Mouse (Mus musculus): ENCODE data around the gene Pafah1b3. TPM values are rescaled to one million over a fixed set of nuclear protein-coding genes. Genes with fewer than 3 reads are reported as not detected.
A peak's percentile ranks its signal among the peaks of the same experiment; 100 is the strongest.
"Not testable (repeated sequence)": the region's sequence is repeated elsewhere in the genome, so short reads cannot be mapped to it uniquely, and the experiment has no call there.

Pafah1b3 gene
- polyA plus RNA-seq, 1 experiment from 2014 or later: 180 TPM

DNA sequence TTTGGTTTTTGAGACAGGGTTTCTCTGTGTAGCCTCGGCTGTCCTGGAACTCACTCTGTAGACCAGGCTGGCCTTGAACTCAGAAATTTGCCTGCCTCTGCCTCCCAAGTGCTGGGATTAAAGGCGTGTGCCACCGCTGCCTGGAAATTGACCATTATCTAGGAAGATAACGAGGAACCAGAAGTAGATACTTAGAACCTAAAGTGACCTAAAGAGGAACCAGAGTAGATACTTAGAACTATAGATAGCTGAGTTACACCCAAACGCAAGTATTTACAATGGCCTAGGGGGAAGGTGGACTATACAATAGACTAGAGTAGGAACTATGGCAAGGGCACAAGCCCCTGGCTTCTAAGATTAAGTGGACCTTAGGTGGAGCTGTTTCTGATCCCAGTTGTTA is 32.0 kb downstream of the Pafah1b3 start:
- WGBS: 94% methylated on average over 5 of the region's 5 CpGs
- ATAC-seq; H3K27ac ChIP-seq (ENCODE audit: low read length); H3K4me2 ChIP-seq (ENCODE audit: low read depth, low read length); H3K9me3 ChIP-seq (ENCODE audit: control insufficient read depth, low read length); H3K4me3 ChIP-seq (ENCODE audit: low read length); H3K9ac ChIP-seq (ENCODE audit: low read depth, low read length); H3K27me3 ChIP-seq (replicated peaks; ENCODE audit: control insufficient read depth, insufficient read depth, low read length); H3K36me3 ChIP-seq (ENCODE audit: control insufficient read depth, insufficient read depth, low read length): not testable (repeated sequence)
- H3K4me1 ChIP-seq (ENCODE audit: control insufficient read depth, insufficient read depth, low read length): peaks cover 19% of the 10 kb centered on the region

DNA sequence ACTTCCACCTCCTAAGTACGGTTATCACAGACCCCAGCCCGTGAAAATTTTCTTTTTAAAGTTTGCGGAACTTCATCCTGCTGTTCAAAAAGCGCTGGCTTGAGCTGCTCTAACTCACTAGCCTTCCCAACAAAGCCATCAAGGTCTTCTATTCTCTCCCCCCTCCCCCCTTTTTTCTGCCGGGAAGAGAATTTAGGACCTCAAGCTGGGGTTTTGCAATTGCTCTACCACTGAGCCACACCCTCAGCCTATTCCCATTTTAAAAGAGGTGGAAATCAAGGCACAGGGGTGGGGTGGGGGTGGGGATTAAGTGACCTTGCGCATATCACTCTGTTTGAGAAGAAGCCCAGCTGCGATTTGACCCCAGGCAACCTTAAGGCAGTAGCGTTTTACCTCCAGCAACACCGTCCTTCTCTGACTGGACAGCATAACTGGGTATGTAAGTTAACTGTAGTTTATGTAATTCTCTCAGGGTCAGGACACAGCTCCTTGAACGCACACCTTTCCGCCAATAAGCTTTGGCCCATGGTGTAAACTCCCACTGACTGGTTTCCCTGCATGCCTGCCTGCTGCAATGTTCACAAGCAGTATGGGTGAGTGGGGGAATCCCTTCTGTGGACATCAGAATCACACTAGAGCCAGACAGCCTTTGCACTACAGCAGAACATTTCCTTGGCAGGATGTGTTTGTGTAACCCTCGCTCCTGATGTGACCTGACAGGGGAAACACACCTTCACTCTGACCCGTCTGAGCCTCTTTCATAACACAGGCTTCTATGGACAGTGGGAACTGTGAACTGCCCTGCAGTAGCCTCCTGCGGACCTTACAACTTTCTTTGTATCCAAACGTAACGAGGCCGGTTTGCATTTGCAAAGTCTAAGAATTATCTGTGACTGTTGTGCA is 33.6 kb downstream of the Pafah1b3 start:
- no peak overlapping the region for H3K27ac ChIP-seq (ENCODE audit: low read length)
- ATAC-seq: no peak
- no peaks in the 10 kb centered on the region for H3K36me3 ChIP-seq (ENCODE audit: control insufficient read depth, insufficient read depth, low read length)
- no peak overlapping the region for H3K9ac ChIP-seq (ENCODE audit: low read depth, low read length)
- no peaks in the 10 kb centered on the region for H3K9me3 ChIP-seq (ENCODE audit: control insufficient read depth, low read length)
- peaks cover 9% of the 10 kb centered on the region for H3K4me1 ChIP-seq (ENCODE audit: control insufficient read depth, insufficient read depth, low read length)
- H3K4me2 ChIP-seq (ENCODE audit: low read depth, low read length): no peak overlapping the region
- no peaks in the 10 kb centered on the region for H3K27me3 ChIP-seq (replicated peaks; ENCODE audit: control insufficient read depth, insufficient read depth, low read length)
- H3K4me3 ChIP-seq (ENCODE audit: low read length): no peak overlapping the region
- 39% methylated on average over 17 of the region's 17 CpGs for WGBS

DNA sequence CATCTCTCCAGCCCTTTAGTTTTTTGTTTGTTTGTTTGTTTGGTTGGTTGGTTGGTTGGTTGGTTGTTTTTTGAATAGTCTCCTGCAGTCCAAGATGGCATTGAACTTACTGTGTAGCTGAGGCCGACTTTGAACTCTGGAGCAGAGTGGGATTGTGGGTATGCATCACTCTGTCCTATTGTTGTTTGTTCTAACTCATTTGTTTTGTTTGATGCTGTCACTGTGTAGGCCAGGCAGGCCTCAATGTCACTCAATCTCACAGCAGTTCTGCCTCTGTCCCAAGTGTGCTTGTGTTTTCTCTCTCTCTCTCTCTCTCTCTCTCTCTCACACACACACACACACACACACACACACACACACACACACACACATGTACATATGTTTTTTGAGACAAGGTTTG is 35.9 kb downstream of the Pafah1b3 start:
- Histone ChIP-seq H3K9me3 (ENCODE audit: control insufficient read depth, low read length) (no peaks in the 10 kb centered on the region), H3K4me1 (ENCODE audit: control insufficient read depth, insufficient read depth, low read length) (peaks cover 2% of the 10 kb centered on the region), H3K4me3 (ENCODE audit: low read length) (no peak overlapping the region), H3K4me2 (ENCODE audit: low read depth, low read length) (no peak overlapping the region), H3K9ac (ENCODE audit: low read depth, low read length) (no peak overlapping the region), H3K36me3 (ENCODE audit: control insufficient read depth, insufficient read depth, low read length) (no peaks in the 10 kb centered on the region), H3K27ac (ENCODE audit: low read length) (no peak overlapping the region), H3K27me3 (replicated peaks; ENCODE audit: control insufficient read depth, insufficient read depth, low read length) (no peaks in the 10 kb centered on the region)
- 86% methylated on average over 1 of the region's 1 CpGs for WGBS
- no peak for ATAC-seq

DNA sequence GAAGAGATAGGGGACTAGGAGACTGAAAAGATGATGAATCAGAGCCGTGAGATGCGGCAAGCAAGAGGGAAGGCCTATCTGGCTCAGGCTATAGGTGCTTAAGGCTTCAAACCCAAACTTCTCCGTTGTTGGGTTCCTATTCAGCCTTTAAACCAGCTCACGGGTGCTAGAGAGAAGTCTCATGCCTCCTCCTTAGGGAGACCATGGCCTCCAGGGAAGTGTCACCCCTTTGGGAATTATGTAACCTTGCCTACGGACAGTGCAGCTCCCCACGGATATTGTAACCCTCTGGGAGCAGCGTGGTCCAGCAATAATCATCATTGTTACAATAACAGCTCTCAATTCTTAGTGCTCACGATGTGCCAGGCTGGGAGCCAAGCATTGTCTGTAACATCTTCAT is 46.0 kb downstream of the Pafah1b3 start:
- WGBS: 25% methylated on average over 8 of the region's 8 CpGs
- Histone ChIP-seq H3K27ac (ENCODE audit: low read length) (peak overlapping the region; percentile 98), H3K4me3 (ENCODE audit: low read length) (peak overlapping the region; percentile 91), H3K36me3 (ENCODE audit: control insufficient read depth, insufficient read depth, low read length) (no peaks in the 10 kb centered on the region), H3K4me1 (ENCODE audit: control insufficient read depth, insufficient read depth, low read length) (peaks cover 18% of the 10 kb centered on the region), H3K9me3 (ENCODE audit: control insufficient read depth, low read length) (no peaks in the 10 kb centered on the region), H3K9ac (ENCODE audit: low read depth, low read length) (peak overlapping the region; percentile 95), H3K27me3 (replicated peaks; ENCODE audit: control insufficient read depth, insufficient read depth, low read length) (no peaks in the 10 kb centered on the region), H3K4me2 (ENCODE audit: low read depth, low read length) (peak overlapping the region; percentile 90)
- ATAC-seq: no peak

DNA sequence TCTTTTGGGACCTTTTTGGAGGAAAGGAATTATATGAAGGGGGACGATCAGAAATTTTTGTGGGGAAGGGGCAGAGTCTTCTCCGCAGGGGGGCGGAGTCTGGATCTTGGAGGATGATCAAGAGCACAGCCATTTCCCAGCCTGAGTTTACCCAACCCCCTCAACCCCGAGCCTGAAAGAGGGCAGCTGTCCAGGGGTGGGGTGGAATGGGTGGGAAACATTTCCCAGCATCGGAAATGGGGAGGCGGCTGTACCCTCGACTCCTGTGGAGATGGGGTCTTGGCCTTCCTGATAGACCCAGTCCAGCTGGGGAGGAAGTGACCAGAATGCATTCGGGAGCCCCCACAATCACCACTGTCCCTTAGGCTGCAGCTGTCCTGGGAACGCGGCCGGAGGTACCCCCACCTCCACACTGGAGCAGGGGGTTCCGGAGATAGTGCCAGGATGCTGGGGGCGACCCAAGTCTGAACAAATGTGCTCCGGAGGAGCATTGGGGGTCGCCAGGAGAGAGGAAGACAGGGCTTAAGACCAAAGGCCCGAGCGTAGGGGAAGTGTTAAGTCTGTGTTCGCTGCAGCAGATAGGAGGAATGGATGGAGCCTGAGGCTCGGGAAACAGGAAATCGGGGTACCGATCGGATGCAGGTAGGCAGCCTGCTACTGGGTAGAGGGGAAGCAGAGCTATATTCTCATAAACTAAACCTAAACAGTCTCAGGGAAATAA is 46.6 kb downstream of the Pafah1b3 start:
- H3K27me3 ChIP-seq (replicated peaks; ENCODE audit: control insufficient read depth, insufficient read depth, low read length): no peaks in the 10 kb centered on the region
- H3K4me3 ChIP-seq (ENCODE audit: low read length): peak overlapping the region; percentile 91
- peak overlapping the region; percentile 95 for H3K9ac ChIP-seq (ENCODE audit: low read depth, low read length)
- peak; percentile 41 for ATAC-seq
- peak overlapping the region; percentile 98 for H3K27ac ChIP-seq (ENCODE audit: low read length)
- H3K36me3 ChIP-seq (ENCODE audit: control insufficient read depth, insufficient read depth, low read length): no peaks in the 10 kb centered on the region
- peak overlapping the region; percentile 90 for H3K4me2 ChIP-seq (ENCODE audit: low read depth, low read length)
- H3K9me3 ChIP-seq (ENCODE audit: control insufficient read depth, low read length): no peaks in the 10 kb centered on the region
- 6% methylated on average over 22 of the region's 22 CpGs for WGBS
- peaks cover 24% of the 10 kb centered on the region for H3K4me1 ChIP-seq (ENCODE audit: control insufficient read depth, insufficient read depth, low read length)

DNA sequence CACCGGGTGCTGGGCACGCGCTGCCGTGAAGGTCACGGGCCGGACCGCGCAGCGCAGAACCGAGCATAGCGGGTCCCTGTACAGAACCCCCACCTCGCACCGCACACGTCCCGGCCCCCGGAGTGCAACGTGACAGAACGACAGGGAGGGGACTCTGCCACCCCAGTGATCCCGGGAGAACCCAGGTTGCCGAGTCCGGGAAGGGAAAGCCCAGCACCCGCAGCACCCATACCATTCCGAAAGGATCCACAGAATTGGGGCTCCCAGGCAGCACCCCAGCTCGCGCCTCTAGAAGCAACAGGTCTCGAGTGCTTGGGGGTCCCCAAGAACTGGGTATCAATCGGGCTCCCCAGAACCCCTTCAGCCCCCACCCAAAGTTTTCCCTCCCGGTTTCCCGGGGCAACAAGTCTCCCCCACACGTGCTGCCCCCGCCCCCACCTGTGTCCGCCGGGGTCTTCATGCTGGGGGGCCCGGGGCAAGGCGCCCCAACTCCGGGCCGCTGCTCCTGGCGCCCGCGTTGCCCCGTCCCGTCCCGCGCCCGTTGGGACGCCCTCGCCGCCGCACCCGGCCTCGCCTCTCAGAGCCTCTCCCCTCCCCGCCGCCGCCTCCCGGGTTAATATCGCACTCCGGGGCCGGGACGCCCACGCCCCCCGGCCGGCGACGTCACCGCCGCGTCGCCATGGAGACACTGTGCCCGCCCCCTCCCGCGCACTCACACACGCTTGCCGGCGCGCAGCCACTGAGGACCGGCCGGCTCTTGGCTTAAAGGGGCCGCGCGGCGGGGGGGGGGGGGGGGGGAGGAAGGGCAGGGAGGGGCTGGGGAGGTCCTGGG is 47.4 kb downstream of the Pafah1b3 start, which contains the start of gene Erf:
Gene Erf, minus strand, starts transcription at position 621 of the 832 bp plus-strand sequence.
- Histone ChIP-seq H3K4me3 (ENCODE audit: low read length) (peak within 1 kb of the TSS; percentile 91), H3K9me3 (ENCODE audit: control insufficient read depth, low read length) (no peaks in the 10 kb centered on the region), H3K36me3 (ENCODE audit: control insufficient read depth, insufficient read depth, low read length) (0 out of 2 replicates have a peak, but pooled peaks cover 2% of the 10 kb centered on the region), H3K9ac (ENCODE audit: low read depth, low read length) (peak within 1 kb of the TSS; percentile 95), H3K27ac (ENCODE audit: low read length) (peak within 1 kb of the TSS; percentile 98), H3K27me3 (replicated peaks; ENCODE audit: control insufficient read depth, insufficient read depth, low read length) (no peaks in the 10 kb centered on the region), H3K4me1 (ENCODE audit: control insufficient read depth, insufficient read depth, low read length) (peaks cover 30% of the 10 kb centered on the region), H3K4me2 (ENCODE audit: low read depth, low read length) (peak within 1 kb of the TSS; percentile 90)
- under 1% methylated on average over 58 of the region's 81 CpGs for WGBS
- ATAC-seq: peak; percentile 79

DNA sequence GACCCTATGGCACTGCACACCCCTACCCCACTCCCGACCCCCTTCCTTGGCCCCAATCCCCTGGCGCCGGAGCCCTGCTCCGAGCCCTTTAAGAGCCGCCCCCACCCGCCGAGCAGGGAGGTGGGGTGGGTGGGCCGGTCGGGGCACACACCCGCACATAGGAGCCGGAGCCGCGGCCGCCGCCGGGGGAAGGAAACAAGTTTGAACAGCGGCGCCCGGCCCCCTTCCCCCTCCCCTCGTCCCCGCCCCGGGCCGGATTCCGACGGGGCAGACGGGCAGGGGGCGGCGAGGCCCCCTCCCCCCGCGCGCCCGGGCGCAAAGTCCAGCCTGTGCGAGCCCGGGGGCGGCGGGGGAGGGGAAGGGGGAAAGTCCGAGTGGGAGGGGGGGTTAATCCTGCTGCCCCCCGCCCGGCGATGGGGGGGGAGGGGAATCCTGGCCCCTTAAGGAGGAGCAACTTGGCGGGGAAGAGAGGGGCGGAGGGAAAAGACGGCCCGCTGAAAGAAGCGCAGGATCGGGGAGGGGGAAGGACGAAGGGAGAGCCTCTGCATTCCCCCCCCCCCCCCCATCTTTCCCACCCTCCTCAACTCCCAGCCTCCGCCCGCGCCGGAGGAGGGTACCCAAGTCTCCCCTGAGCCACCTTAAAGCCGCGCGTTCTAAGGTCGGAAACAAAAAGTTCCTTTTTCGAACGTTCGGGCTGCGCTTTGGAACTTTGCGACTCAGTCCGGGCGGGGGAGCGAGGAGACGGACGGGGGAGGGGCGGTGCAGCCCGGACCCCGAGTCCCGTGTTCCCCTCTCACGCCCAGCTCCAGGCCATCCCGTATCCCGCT is 48.3 kb downstream of the Pafah1b3 start:
- Histone ChIP-seq H3K9me3 (ENCODE audit: control insufficient read depth, low read length) (no peaks in the 10 kb centered on the region), H3K4me3 (ENCODE audit: low read length) (peak overlapping the region; percentile 91), H3K4me1 (ENCODE audit: control insufficient read depth, insufficient read depth, low read length) (peaks cover 32% of the 10 kb centered on the region), H3K27me3 (replicated peaks; ENCODE audit: control insufficient read depth, insufficient read depth, low read length) (no peaks in the 10 kb centered on the region), H3K4me2 (ENCODE audit: low read depth, low read length) (peak overlapping the region; percentile 90), H3K9ac (ENCODE audit: low read depth, low read length) (peak overlapping the region; percentile 95), H3K36me3 (ENCODE audit: control insufficient read depth, insufficient read depth, low read length) (peaks cover 3% of the 10 kb centered on the region; the same call in 1 of the 2 replicates), H3K27ac (ENCODE audit: low read length) (peak overlapping the region; percentile 98)
- peak; percentile 67 for ATAC-seq
- WGBS: 0% methylated on average over 46 of the region's 73 CpGs

DNA sequence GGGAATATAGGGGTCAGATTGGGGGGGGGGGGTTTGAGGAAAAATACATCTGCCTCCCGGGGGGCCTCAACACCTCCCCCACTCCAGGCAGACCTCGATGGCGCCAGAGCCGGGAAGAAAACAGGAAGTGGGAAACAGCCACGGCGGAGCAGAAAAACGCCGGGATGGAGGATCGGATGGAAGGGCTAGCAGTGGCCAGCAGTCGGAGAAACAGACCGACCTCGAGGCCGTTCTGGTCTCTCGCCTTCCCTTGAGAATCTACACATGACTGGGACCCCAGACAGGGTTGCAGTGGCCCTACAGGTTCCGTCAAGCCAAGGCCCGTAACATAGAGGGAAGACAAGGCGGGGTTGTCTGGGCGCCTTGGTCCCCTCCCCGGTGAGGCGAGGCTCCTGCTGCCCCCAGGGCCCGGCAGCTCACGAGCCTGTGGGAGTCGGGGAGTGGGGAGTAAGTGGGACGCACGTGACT is 48.9 kb downstream of the Pafah1b3 start:
- H3K4me1 ChIP-seq (ENCODE audit: control insufficient read depth, insufficient read depth, low read length): peaks cover 32% of the 10 kb centered on the region
- ATAC-seq: peak; percentile 12; the same call in 1 of the 2 replicates
- H3K4me3 ChIP-seq (ENCODE audit: low read length): peak overlapping the region; percentile 91
- H3K27me3 ChIP-seq (replicated peaks; ENCODE audit: control insufficient read depth, insufficient read depth, low read length): no peaks in the 10 kb centered on the region
- peak overlapping the region; percentile 90 for H3K4me2 ChIP-seq (ENCODE audit: low read depth, low read length)
- WGBS: 1% methylated on average over 25 of the region's 25 CpGs
- peak overlapping the region; percentile 95 for H3K9ac ChIP-seq (ENCODE audit: low read depth, low read length)
- peak overlapping the region; percentile 98 for H3K27ac ChIP-seq (ENCODE audit: low read length)
- H3K36me3 ChIP-seq (ENCODE audit: control insufficient read depth, insufficient read depth, low read length): peaks cover 8% of the 10 kb centered on the region; the same call in 1 of the 2 replicates
- no peaks in the 10 kb centered on the region for H3K9me3 ChIP-seq (ENCODE audit: control insufficient read depth, low read length)
